Mouse (Mus musculus) neural tube, embryonic 11.5 days (tissue): Measurements from ENCODE around the gene Mras. TPM values are rescaled to one million over a fixed set of nuclear protein-coding genes. Genes with fewer than 3 reads are reported as not detected.

Experiments used
- ATAC-seq: fragments of 200-750 bp; cut with Nextera tagmentation; 2 replicates; pipeline ENCODE4 v1.8.0; 2017; ENCODE audit warnings: moderate number of reproducible peaks, mild to moderate bottlenecking, moderate TSS enrichment, moderate library complexity; ENCODE audit not compliant: insufficient read depth, low FRiP score, low TSS enrichment
- DNase-seq: peaks from one replicate; pipeline ENCODE4 v3.0.0-alpha.2; 2015; ENCODE audit warnings: low spot score
- H3K27ac ChIP-seq: fragments of 300-500 bp; sonication (generic); 2 replicates; pipeline ENCODE4 v1.5.1; 2014; ENCODE audit warnings: low read depth, mild to moderate bottlenecking, low read length
- H3K27me3 ChIP-seq: fragments of 300-500 bp; sonication (generic); 2 replicates; pipeline ENCODE4 v1.6.1; 2014; ENCODE audit warnings: mild to moderate bottlenecking, low read length, mixed read lengths; ENCODE audit not compliant: control insufficient read depth, insufficient read depth
- H3K36me3 ChIP-seq: fragments of 300-500 bp; sonication (generic); 2 replicates; pipeline ENCODE4 v1.6.1; 2014; ENCODE audit warnings: mild to moderate bottlenecking, low read length, moderate library complexity, mixed read lengths; ENCODE audit not compliant: control insufficient read depth, insufficient read depth
- H3K4me1 ChIP-seq: fragments of 300-500 bp; sonication (generic); 2 replicates; pipeline ENCODE4 v1.6.1; 2014; ENCODE audit warnings: low read length, mixed read lengths; ENCODE audit not compliant: control insufficient read depth, insufficient read depth
- H3K4me2 ChIP-seq: fragments of 300-500 bp; sonication (generic); 2 replicates; pipeline ENCODE4 v1.6.1; 2014; ENCODE audit warnings: low read depth, mild to moderate bottlenecking, moderate library complexity
- H3K4me3 ChIP-seq: fragments of 300-500 bp; sonication (generic); 2 replicates; pipeline ENCODE4 v1.5.1; 2014; ENCODE audit warnings: low read depth, low read length
- H3K9ac ChIP-seq: fragments of 300-500 bp; sonication (generic); 2 replicates; pipeline ENCODE4 v1.6.1; 2014; ENCODE audit warnings: mild to moderate bottlenecking, low read length
- H3K9me3 ChIP-seq: fragments of 300-500 bp; sonication (generic); 2 replicates; pipeline ENCODE4 v1.6.1; 2016; ENCODE audit warnings: low read length; ENCODE audit not compliant: control insufficient read depth
- WGBS: fragments of 180-500 bp; shearing (Covaris S2); extraction: QIAGEN DNeasy Blood & Tissue Kit; methylation state at CpG from one replicate; pipeline ENCODE4 v1.1.7; 2014; 5-methylcytosine and 5-hydroxymethylcytosine counted together
- polyA plus RNA-seq: library from polyadenylated mRNA; unstranded; fragments of >200 nt; fragmentation: Nextera tagmentation; extraction: Ambion mirVana; gene quantifications from 2 replicates; pipeline ENCODE4 v1.2.1, GENCODE M21; 2014

Gene Mras
- polyA plus RNA-seq, 1 experiment from 2014 or later: 17.5 TPM

DNA sequence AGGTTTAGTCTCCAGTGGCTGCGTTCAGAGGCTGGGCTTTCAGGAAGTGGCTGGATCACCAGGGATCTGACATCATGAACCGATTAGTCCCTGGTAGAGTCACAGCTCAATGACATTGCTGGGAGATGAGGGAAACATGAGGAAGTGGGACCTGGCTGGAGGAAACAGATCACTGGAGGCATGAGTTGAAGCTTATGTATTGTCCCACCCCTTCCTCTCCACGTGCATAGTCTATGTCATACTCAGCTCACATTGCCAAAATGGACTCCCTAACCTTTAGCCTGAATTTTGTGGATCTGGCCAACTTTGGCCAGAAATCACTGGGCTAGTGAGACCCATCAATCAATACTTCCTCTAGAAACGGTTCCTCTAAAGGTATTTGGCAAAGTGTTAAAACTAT, 84.2 kb downstream of the Mras start:
- no peak overlapping the region for H3K4me3 ChIP-seq
- H3K4me1 ChIP-seq: peaks cover 6% of the 10 kb centered on the region; the same call in 1 of the 2 replicates
- WGBS: 84% methylated on average over 4 of the region's 4 CpGs
- no peak overlapping the region for H3K9ac ChIP-seq
- no peak overlapping the region for H3K27ac ChIP-seq
- no peaks in the 10 kb centered on the region for H3K36me3 ChIP-seq
- no peak for ATAC-seq
- peaks cover 19% of the 10 kb centered on the region for H3K27me3 ChIP-seq
- H3K4me2 ChIP-seq: no peak overlapping the region
- 0 out of 2 replicates have a peak, but pooled peaks cover 2% of the 10 kb centered on the region for H3K9me3 ChIP-seq
- no peak for DNase-seq

DNA sequence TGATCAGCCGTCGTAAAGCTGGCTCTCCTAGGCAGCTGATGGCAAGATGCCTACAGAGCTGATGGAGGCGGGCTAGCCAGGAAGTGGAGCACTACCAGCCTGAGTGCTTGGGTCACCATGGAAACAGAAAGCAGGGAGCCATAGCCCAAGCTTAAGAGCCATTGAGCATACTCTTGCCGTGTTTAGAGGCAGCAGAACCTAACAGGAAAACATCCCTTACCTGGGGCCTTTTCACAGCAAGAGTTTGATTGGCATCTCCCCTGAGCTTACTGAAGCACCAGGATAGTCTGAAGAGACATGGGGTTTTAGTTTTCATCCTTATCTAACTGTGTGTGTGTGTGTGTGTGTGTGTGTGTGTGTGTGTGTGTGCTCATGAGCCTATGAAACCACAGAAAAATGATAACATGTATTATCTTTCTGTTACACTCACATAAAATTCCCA, 91.8 kb downstream of the Mras start:
- Histone ChIP-seq H3K4me2 (no peak overlapping the region), H3K27ac (no peak overlapping the region), H3K4me1 (no peaks in the 10 kb centered on the region), H3K27me3 (no peaks in the 10 kb centered on the region), H3K4me3 (no peak overlapping the region), H3K9me3 (0 out of 2 replicates have a peak, but pooled peaks cover 2% of the 10 kb centered on the region), H3K9ac (no peak overlapping the region), H3K36me3 (no peaks in the 10 kb centered on the region)
- WGBS: 54% methylated on average over 4 of the region's 4 CpGs
- ATAC-seq (no peak), DNase-seq (no peak)

GRCm38 (mm10) chr9:99341600-99341999, 95.6 kb downstream of the Mras start:
- no peaks in the 10 kb centered on the region for H3K4me1 ChIP-seq
- H3K9ac ChIP-seq: no peak overlapping the region
- H3K27ac ChIP-seq: no peak overlapping the region
- ATAC-seq: no peak
- no peak for DNase-seq
- H3K36me3 ChIP-seq: no peaks in the 10 kb centered on the region
- H3K4me2 ChIP-seq: no peak overlapping the region
- WGBS: 71% methylated on average over 3 of the region's 3 CpGs
- no peaks in the 10 kb centered on the region for H3K27me3 ChIP-seq
- no peaks in the 10 kb centered on the region for H3K9me3 ChIP-seq
- H3K4me3 ChIP-seq: no peak overlapping the region

DNA sequence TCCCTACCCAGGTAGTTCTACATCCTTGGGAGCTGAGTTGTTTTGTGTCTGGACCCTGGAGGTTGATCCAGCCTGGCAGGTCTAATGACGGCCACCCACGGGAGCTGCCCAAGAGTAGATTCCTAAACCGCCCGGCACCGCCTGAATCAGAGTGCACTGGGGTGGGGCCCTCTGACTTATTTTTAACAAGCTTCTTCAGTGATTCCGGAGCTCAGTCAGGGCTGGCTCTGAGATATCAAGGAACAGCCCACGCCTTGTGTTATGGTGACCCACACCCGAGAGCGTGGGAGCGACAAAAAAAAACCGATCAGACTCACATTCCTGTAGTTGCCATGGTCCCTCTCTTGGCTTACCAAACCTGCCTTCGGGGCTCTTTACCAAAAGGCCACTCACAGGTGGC, 97.1 kb downstream of the Mras start:
- no peak overlapping the region for H3K27ac ChIP-seq
- 84% methylated on average over 12 of the region's 12 CpGs for WGBS
- H3K27me3 ChIP-seq: no peaks in the 10 kb centered on the region
- no peak overlapping the region for H3K4me3 ChIP-seq
- no peak overlapping the region for H3K9ac ChIP-seq
- H3K4me1 ChIP-seq: no peaks in the 10 kb centered on the region
- no peaks in the 10 kb centered on the region for H3K9me3 ChIP-seq
- no peaks in the 10 kb centered on the region for H3K36me3 ChIP-seq
- no peak for ATAC-seq
- no peak overlapping the region for H3K4me2 ChIP-seq
- DNase-seq: no peak

GRCm38 (mm10) chr9:99339182-99339581, 98.0 kb downstream of the Mras start:
- WGBS: 78% methylated on average over 1 of the region's 1 CpGs
- Histone ChIP-seq H3K4me3 (no peak overlapping the region), H3K4me1 (no peaks in the 10 kb centered on the region), H3K9ac (no peak overlapping the region), H3K27ac (no peak overlapping the region), H3K4me2 (no peak overlapping the region), H3K9me3 (no peaks in the 10 kb centered on the region), H3K36me3 (no peaks in the 10 kb centered on the region), H3K27me3 (no peaks in the 10 kb centered on the region)
- DNase-seq (no peak), ATAC-seq (no peak)

DNA sequence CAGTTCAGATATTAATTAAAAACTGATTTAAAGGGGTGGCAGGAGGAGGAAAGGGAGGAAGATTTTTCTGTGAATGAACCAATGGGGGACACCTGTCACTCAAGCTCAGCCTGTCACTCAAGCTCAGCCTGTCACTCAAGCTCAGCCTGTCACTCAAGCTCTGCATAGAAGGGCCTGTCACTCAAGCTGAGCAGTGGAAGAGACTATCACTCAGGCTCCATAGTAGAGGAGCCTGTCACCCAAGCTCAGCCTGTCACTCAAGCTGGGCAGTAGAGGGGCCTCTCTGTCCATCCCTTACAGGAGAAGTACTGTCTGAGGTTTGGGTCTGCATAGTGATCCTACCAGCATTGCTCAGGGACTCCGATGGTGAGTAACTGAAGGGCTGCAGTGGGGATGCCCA, 98.9 kb downstream of the Mras start:
- DNase-seq: no peak
- H3K4me2 ChIP-seq: no peak overlapping the region
- WGBS: 94% methylated on average over 1 of the region's 1 CpGs
- no peaks in the 10 kb centered on the region for H3K27me3 ChIP-seq
- H3K36me3 ChIP-seq: no peaks in the 10 kb centered on the region
- no peak for ATAC-seq
- H3K4me1 ChIP-seq: no peaks in the 10 kb centered on the region
- H3K27ac ChIP-seq: no peak overlapping the region
- H3K9ac ChIP-seq: no peak overlapping the region
- no peak overlapping the region for H3K4me3 ChIP-seq
- H3K9me3 ChIP-seq: no peaks in the 10 kb centered on the region

GRCm38 (mm10) chr9:99336538-99336937, 100.6 kb downstream of the Mras start:
- Histone ChIP-seq H3K36me3 (no peaks in the 10 kb centered on the region), H3K4me1 (no peaks in the 10 kb centered on the region), H3K4me3 (no peak overlapping the region), H3K9me3 (no peaks in the 10 kb centered on the region), H3K4me2 (no peak overlapping the region), H3K9ac (no peak overlapping the region), H3K27ac (no peak overlapping the region), H3K27me3 (no peaks in the 10 kb centered on the region)
- DNase-seq (no peak), ATAC-seq (no peak)
- 83% methylated on average over 4 of the region's 4 CpGs for WGBS

Other genes starting within 250 kb of the Mras start
- gene Faiml, start 200.1 kb downstream of the Mras start, polyA plus RNA-seq: not detected in 2 replicates
- 43.7 and 46.7 TPM in 2 replicates for gene Cep70, start 194.0 kb downstream of the Mras start, polyA plus RNA-seq
- 0.15 and 0.30 TPM in 2 replicates for gene Esyt3, start 78.8 kb downstream of the Mras start, polyA plus RNA-seq
- gene Nme9, start 14.1 kb upstream of the Mras start, polyA plus RNA-seq: not detected in 2 replicates
- gene Armc8, start 131.5 kb upstream of the Mras start, polyA plus RNA-seq: 39.4 and 41.7 TPM in 2 replicates
- gene Dbr1, start 138.4 kb upstream of the Mras start, polyA plus RNA-seq: 31.1 and 35.2 TPM in 2 replicates
- not detected in 2 replicates for gene A4gnt, start 175.1 kb upstream of the Mras start, polyA plus RNA-seq
- gene Dzip1l, start 192.1 kb upstream of the Mras start, polyA plus RNA-seq: 14.5 and 15.5 TPM in 2 replicates